Mouse (Mus musculus): ENCODE measurements around the gene Arhgap10.

Gene Arhgap10

DNA sequence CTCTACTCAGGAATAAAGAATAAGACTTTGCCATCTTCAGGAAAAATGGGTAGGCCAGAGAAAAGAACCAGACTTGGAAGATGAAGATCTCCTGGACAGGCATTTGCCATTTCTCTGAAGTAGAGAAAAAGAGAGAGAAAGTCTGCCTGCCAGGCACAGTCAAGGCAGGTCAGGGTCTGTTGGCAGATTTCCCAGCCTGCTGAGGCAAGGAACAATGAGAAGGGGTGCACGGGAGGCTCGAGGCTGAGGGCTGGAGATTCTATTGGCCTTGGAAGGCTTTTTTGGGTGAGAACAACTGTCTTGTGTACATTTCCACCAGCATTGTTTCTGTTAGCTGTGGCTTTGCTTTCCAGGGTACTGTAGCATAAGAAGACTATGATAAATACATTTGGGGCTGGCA is 147.4 kb downstream of the Arhgap10 start:
- in situ Hi-C loops (cut with MboI; ENCODE audit: unreplicated experiment in 2 of 2), result no loop called here

- in situ Hi-C loops (cut with MboI; ENCODE audit: unreplicated experiment in 2 of 2), result no loop called here
Measured at GRCm38 (mm10) chr8:77369671-77370070, 148.1 kb downstream of the Arhgap10 start.

- in situ Hi-C loops (cut with MboI; ENCODE audit: unreplicated experiment in 2 of 2), result no loop called here
Measured at GRCm38 (mm10) chr8:77367091-77367490, 150.7 kb downstream of the Arhgap10 start.

GRCm38 (mm10) chr8:77366446-77366845 is 151.3 kb downstream of the Arhgap10 start:
- in situ Hi-C loops (cut with MboI; ENCODE audit: unreplicated experiment in 2 of 2), result no loop called here

DNA sequence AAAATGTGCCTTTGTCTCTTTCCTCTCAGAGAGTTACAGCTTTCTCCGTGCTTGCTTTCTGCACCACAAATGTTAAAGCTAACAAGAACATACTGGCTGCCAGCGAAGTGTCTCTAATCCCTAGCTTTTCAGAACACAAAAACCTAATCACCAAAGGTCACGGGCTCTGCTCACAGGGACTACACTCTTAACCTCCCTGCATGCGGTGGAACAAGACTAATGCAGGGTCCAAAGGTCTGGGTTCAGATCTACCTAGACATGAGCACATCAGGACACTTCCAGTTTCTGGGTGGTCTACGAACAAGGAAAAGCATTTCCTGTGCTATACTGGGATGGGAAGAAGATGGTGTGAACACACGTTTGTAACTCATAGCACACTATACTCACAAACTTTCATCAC is 151.8 kb downstream of the Arhgap10 start:
- in situ Hi-C loops (cut with MboI; ENCODE audit: unreplicated experiment in 2 of 2), result no loop called here

DNA sequence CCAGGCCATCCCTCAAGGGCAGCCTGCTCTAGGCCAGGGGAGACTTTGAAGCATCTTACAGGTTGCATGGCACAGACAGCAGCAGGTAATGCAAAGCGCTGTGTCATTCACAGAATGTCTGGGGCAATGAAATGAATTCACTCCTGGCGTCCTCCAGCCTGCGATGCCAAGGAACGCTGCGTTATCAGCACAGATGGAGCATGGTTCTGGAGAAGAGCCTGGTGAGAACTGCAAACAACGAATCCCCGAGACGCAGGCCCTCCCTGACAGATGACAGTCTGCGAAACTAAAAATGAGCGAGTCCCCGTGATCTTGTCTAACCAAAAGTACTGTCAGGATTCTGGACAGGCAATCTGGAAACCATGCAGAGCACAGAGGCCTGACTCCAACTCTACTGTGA is 153.3 kb downstream of the Arhgap10 start:
- in situ Hi-C loops (cut with MboI; ENCODE audit: unreplicated experiment in 2 of 2), result no loop called here

- in situ Hi-C loops (cut with MboI; ENCODE audit: unreplicated experiment in 2 of 2), result no loop called here
Measured at GRCm38 (mm10) chr8:77360853-77361252, 156.9 kb downstream of the Arhgap10 start.

DNA sequence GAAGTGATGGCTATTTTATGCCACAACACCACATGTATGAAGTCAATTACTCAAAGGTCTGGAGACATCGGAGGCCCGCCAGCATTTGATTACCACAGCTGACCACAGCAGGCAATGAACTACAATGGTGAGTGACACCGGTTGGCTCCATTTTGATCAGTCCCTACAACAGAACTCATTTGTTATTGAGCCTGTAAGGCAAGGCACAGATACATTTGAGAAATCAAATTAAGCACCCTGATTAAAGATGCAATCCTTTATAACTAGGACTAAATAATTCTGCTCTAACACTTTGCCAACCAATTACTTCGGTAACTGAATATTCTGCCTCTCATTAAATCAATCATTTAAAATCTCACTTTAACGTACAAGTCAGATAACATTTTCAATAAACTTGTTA is 157.3 kb downstream of the Arhgap10 start:
- in situ Hi-C loops (cut with MboI; ENCODE audit: unreplicated experiment in 2 of 2), result no loop called here

- in situ Hi-C loops (cut with MboI; ENCODE audit: unreplicated experiment in 2 of 2), result loop anchor here in 1 of 2 experiments (10.0 kb wide), 1 partner anchor 48 kb away; no protein-coding TSS in a partner anchor
Measured at GRCm38 (mm10) chr8:77357126-77357525, 160.6 kb downstream of the Arhgap10 start.

- in situ Hi-C loops (cut with MboI; ENCODE audit: unreplicated experiment in 2 of 2), result loop anchor here in 1 of 2 experiments (10.0 kb wide), 1 partner anchor 49 kb away; no protein-coding TSS in a partner anchor
Measured at GRCm38 (mm10) chr8:77355344-77355743, 162.4 kb downstream of the Arhgap10 start.

DNA sequence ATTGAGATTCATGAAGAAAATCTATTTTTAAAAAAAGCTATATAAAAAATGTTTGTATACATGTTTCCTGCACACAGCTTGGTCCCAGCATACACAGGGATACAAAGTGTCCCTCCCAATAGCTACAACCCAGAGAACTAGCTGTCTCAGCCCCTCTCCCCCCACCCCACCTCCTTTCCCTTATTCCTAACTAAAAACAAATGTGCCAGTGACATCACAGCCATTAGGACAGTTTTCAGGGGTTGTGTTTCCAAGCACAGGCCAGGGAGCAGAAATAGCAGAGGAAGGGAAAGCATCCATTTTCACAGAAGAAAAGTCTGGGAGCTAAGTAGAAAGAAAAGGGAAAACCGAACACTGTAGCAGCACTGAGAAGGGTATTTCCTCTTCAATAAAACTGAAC is 163.6 kb downstream of the Arhgap10 start:
- in situ Hi-C loops (cut with MboI; ENCODE audit: unreplicated experiment in 2 of 2), result loop anchor here in 1 of 2 experiments (10.0 kb wide), 1 partner anchor 51 kb away; no protein-coding TSS in a partner anchor

DNA sequence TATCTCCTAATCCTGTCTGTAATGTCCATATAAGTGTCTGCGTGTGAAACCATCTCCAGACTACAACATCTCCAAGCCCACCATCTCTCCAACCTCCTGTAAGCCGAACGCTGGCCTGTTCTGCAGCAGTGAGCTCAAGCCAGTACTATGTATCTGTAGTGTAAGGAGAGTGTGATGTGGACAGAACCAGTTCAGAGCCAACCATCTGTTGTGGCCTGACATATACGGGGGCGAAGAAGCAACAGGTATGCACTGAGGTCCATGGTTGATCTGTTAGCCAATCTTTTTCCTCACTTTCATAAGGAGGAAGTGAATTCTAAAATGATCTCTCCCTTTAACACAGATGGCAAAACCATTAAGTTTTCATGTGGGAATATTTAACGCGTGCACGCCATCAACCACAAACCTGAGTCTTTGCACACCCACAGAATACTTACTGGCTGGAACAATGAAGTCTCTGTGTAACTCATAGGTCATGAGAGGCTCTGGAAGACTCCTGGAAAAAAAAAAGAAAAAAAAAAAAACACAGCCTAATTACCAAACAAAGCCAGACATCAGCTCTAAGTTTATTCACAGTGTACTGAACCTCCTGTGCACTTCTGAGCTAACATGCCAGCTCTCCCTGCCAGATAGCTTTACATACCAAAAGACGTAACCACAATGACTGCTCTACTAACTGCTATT is 166.4 kb downstream of the Arhgap10 start:
- in situ Hi-C loops (cut with MboI; ENCODE audit: unreplicated experiment in 2 of 2), result loop anchor here in 1 of 2 experiments (10.0 kb wide), 1 partner anchor 53 kb away; no protein-coding TSS in a partner anchor

DNA sequence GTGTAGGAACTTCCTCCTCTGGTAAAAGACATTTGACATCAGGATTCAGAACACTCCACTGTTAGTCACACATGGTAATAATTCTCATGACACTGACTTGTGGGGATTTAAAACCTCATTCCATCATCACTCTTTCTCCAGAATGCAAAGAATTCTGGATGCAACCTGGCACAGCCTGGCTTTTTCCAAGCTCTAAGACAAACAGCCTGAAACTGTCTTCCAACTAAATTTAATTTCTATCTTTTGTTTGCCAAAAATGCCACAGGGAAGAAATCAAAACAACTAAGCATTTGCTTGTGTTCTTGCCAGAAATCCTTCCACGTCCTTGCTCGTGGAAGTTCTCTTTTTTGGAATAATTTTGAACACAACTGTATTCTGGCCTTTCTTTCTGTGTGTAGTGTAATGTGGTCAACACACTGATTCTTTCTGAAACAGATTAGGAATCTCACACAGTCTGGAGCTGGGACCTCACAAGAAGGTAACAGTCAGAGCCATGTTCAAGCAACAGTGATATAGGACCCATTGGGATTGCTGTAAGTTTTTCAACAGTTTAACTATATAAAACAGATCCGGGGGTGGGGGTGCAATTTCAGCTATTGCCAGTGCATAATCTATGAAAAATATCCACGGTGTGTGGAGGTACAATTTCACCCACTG is 167.5 kb downstream of the Arhgap10 start:
- in situ Hi-C loops (cut with MboI; ENCODE audit: unreplicated experiment in 2 of 2), result loop anchor here in 1 of 2 experiments (10.0 kb wide), 1 partner anchor 55 kb away; no protein-coding TSS in a partner anchor

DNA sequence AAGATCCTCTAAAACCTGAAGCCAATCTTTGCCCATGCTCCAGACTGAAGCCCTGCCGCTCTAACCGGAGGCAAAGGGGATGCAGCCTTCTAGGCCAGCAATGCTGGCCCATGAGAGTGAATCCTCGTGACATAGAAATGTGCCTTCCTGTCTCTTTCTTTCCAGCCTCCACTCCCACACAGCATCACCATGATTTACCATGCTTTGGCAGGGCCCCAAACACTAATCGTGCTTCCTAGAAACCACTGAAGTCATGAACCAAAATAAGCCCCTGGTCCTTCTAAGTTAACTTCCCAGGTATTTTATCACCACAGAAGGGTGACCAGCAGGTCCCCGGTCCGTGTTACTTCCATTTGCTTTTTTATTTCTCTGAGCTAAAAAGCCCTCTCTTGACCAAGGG is 173.8 kb downstream of the Arhgap10 start:
- in situ Hi-C loops (cut with MboI; ENCODE audit: unreplicated experiment in 2 of 2), result no loop called here

- in situ Hi-C loops (cut with MboI; ENCODE audit: unreplicated experiment in 2 of 2), result no loop called here
Measured at GRCm38 (mm10) chr8:77343335-77343734, 174.4 kb downstream of the Arhgap10 start.

GRCm38 (mm10) chr8:77342144-77342543 is 175.6 kb downstream of the Arhgap10 start:
- in situ Hi-C loops (cut with MboI; ENCODE audit: unreplicated experiment in 2 of 2), result no loop called here

DNA sequence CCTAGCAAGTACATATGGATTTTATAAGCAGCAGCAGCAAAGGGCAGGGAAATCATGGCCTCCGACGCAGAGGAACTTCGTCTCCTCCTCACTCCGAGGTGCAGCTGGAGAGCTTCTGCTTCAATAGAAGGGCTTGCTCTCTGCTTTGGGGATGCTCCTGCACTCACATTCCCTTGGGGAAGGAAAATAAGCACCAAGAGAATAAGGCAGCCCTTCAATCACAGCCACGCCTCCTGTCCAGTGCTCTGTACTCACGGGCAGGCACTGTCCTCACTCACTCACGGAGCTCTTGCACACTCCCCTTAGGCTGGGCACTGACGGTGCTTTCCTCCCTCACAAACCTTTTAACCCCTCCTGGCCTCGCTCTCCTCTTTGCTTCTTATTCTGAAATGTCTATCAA is 176.4 kb downstream of the Arhgap10 start:
- in situ Hi-C loops (cut with MboI; ENCODE audit: unreplicated experiment in 2 of 2), result no loop called here

DNA sequence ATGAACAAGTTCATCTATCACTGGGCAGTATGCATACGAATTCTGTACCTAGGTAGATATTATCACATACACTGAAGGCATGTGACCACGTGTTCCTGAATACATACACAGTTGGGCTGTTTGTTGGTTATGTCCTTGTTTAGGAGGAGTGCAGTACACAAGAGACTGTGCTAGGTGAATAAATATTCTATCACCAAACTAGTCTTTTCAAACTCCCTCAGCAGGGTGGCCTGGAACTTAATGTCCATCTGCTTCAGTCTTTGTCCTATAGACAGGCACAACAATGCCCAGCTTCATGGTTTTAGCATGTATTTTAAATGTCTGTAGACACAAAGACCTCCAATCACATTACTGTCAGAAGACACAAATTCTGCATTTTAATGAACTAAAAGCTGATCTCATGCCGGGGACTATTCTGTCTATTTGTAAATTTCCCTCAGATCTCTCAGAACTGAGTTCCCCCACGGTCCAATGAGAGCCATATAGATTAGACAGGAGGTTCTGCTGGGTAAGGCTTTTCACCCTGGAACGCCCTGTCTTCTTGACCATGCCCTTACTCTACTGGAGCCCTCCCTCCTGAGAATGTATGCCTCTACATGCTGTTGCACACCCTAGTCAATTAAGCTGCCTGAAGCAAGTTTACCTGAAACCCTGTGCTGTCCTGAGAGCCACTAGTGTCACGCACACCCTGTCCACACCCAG is 177.6 kb downstream of the Arhgap10 start:
- in situ Hi-C loops (cut with MboI; ENCODE audit: unreplicated experiment in 2 of 2), result no loop called here

GRCm38 (mm10) chr8:77337272-77337671 is 180.5 kb downstream of the Arhgap10 start:
- in situ Hi-C loops (cut with MboI; ENCODE audit: unreplicated experiment in 2 of 2), result no loop called here

DNA sequence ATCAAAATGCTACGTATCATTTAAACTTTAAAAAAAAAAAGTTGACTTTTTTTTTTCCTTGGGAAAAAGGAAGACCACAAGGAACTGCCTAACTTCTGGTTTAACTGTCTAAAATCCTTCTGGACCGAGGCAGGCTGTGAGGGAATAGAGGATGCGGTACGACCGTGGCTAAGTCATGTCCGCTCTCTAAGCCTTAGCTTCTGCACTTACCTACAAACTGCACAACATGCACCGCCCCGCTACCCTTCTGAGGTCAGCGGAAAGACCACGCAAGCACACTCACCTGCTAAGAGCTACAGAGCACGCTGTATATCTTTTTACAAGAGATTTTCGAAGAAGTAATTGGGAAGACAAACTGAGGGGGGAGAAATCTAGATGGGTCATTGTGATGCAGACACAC is 186.6 kb downstream of the Arhgap10 start:
- in situ Hi-C loops (cut with MboI; ENCODE audit: unreplicated experiment in 2 of 2), result no loop called here

DNA sequence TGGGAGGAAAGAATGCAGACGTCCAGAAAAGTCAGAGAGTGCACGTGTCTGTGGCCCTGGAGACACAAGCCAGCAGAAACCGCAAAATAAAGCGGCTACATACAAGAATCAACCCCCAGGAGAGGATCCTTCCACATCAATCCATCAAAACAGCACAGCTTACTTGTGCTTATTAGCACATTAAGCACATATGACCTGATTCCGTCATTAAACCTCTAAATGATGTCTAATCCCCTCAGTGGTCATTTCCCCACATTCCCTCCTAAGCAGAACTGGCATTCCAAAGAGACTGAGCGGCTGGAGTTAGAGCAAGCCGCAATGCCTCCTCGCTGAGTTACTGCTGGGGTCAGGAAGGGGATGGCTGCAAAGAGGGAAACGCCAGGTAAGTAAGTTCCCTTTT is 187.4 kb downstream of the Arhgap10 start:
- in situ Hi-C loops (cut with MboI; ENCODE audit: unreplicated experiment in 2 of 2), result no loop called here
